Mouse (Mus musculus) adipocyte (in vitro differentiated cells): Measurements from ENCODE around the gene Zfr2.

Experiments
- DNase-seq: peaks from one replicate; pipeline ENCODE4 v3.0.0-alpha.2; 2016; ENCODE audit warnings: low spot score

The Zfr2 gene

GRCm38 (mm10) chr10:81288601-81289000 is 55.6 kb downstream of the Zfr2 start:
- no peak for DNase-seq

DNA sequence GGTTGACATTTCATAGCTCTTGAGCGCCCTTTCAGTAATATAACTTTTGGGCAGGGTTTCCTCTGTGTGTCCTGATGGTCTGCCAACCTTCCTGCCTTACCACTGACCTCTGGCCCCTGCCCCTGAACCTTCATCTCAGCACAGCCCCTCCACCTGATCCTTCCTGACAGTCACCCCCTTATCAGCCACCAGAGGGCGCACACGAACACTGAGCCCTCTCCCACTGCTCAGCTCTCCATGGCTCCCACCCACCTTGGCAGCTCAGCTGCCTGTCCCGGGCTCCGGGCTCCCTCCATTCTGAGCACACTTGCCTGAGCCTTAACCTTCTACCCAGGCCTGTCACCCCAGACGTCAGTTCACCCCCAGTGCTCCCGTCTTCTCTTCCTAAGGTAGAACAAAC is 56.3 kb downstream of the Zfr2 start:
- peak; percentile 63 for DNase-seq

DNA sequence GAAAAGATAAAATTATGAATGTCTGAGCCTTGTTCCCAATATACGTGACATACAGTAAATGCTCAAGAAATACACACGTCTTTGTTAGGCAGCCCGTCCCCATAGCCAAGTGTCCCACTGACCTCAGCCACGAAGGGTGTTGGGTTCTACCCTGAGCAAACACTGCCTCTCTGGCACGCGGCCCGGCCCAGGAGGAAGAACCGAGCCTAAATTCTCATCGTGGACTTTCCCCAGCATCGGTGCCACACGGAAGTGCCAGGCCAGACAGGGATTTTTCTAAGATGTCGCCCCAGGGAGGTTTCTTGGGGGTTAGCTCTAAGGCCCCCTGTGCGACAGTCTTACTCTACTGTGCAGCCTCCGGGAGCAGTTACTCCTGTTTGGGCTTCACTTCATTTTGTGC is 56.9 kb downstream of the Zfr2 start:
- no peak for DNase-seq

- DNase-seq: no peak
Measured at GRCm38 (mm10) chr10:81290698-81291460, 57.9 kb downstream of the Zfr2 start.

DNA sequence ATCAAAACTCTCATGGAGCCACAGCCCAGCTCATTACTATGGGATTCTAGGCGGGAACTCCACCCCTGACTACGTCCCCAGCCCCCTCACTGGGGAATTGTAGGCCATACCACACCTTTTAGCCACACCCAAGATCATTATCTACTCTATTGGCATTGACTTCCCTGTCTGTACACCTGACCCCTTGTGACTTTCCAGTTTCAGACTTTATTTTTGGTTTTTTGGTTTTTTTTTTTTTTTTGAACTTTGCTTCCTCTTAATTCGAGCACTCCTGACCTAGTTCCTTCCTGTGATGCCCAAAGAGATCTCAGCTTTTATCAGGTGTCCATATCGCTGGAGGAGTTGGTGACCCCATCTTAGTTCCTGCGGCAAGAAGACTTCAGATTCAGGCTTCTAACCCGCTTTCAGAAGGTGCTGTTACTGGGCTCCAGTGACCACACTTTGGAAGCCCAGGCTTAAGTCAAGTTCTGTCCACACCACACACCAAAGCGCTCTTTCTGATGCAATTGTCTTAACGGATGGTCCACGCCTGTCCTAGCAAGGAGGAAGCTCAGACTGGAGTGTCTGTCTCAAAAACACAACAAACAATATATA is 58.7 kb downstream of the Zfr2 start, which contains the start of gene Tjp3:
Gene Tjp3, minus strand, starts transcription at position 71 of the 594 bp plus-strand sequence.
- DNase-seq: no peak

- peak; percentile 100 for DNase-seq
Measured at GRCm38 (mm10) chr10:81292554-81293333, 59.8 kb downstream of the Zfr2 start, which contains the start of gene Pip5k1c. Gene Pip5k1c, plus strand, starts transcription at chr10:81292963.

GRCm38 (mm10) chr10:81293334-81294030 is 60.5 kb downstream of the Zfr2 start:
- no peak for DNase-seq

- DNase-seq: no peak
Measured at GRCm38 (mm10) chr10:81294442-81294841, 61.5 kb downstream of the Zfr2 start.

GRCm38 (mm10) chr10:81295185-81295584 is 62.2 kb downstream of the Zfr2 start:
- no peak for DNase-seq

GRCm38 (mm10) chr10:81297246-81297645 is 64.3 kb downstream of the Zfr2 start:
- DNase-seq: no peak

- no peak for DNase-seq
Measured at GRCm38 (mm10) chr10:81297845-81298244, 64.9 kb downstream of the Zfr2 start.

DNA sequence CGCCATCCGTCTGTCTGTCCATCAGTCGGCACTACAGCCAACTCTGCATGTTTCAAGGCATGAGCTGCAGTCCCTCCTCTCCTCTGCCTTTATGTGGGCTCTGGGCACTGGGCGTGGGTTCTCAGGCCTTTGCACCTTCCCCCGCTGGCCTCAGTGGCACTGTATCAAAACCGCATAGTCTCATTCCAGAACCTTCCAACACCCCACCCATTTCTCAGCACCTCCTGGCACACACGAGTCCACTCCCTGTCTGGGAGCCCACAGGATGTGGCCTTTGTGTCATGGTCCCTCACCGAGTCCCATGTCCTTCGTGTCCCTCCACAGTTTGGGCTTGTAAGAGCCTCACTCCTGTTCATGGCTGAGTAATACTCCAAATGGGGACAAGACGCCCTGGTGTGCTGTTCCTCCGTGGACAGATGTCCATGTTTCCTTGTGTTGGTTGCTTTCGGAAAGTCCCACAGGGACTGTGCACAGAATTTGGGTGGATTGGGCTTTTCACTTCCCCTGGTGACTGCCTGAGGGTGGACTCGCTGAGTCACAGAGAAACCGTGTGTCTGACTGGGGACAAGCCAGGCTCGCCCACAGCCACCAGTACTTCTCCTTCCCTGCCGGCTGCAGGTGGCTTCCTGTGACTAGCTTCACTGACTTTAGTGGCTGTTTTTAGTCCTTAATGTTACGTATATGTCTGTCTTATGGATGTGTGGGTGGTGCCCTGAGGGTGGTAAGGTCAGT is 65.6 kb downstream of the Zfr2 start:
- DNase-seq: no peak

DNA sequence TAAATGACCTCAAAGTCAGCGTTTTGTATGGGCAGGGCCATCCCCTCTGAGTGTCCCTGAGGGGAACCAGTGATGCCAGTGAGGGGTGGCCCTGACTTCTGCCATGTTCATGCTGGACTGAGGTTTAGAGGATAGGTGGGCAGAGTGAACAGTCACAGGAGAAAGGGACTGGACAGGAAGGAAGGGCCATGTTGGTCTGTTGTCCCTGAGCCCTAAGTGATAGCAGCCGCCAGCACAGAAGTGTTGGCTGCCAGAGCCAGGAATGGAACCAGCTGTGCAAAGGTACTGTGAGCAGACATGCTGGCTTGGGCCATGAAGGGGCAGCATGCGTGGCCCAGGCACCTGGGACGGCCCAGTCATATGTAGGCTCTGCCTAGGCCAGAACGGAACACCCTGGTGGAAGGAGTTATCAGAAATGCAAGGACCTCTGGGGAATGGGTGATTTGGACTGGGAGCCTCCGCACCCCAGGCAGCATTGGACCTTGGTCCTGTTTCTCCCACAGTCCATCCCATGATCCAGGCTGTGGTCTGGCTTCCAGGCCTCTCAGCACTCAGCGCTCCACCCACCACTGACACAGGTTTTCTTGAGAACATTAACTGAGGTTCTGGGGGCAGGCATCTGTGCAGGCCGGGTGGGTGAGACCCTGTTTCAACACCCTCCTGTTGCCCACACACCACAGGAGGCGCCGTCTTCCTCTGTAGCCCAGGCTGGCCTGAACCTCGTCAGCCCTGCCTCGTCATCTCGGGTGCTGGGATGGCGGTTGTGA is 66.8 kb downstream of the Zfr2 start:
- DNase-seq: no peak

- no peak for DNase-seq
Measured at GRCm38 (mm10) chr10:81300352-81300907, 67.5 kb downstream of the Zfr2 start.

GRCm38 (mm10) chr10:81301321-81301720 is 68.4 kb downstream of the Zfr2 start:
- DNase-seq: no peak
